Mouse (Mus musculus): ENCODE data around the gene Chrna9. TPM values are rescaled to one million over a fixed set of nuclear protein-coding genes. Genes with fewer than 3 reads are reported as not detected.

Gene Chrna9
- total RNA-seq, 1 experiment from 2014 or later: not detected

Other genes with a start within 250 kb of the Chrna9 start
- gene Pds5a, start 236.6 kb upstream of the Chrna9 start, total RNA-seq (2017): 289 and 306 TPM in 2 replicates
- gene N4bp2, start 171.4 kb upstream of the Chrna9 start, total RNA-seq (2017): 50.7 and 69.6 TPM in 2 replicates
- gene Rhoh, start 73.7 kb upstream of the Chrna9 start, total RNA-seq (2017): 47.1 and 48.3 TPM in 2 replicates
- gene 9130230L23Rik, start 69.4 kb downstream of the Chrna9 start, total RNA-seq (2017): not detected in 2 replicates
- 1.9 and 8.6 TPM in 2 replicates for gene Rbm47, start 238.2 kb downstream of the Chrna9 start, total RNA-seq (2017)